Mouse (Mus musculus) cortical plate, adult 2 months (tissue): Measurements from ENCODE around the gene Gm47289. TPM values are rescaled to one million over a fixed set of nuclear protein-coding genes. Genes with fewer than 3 reads are reported as not detected.

ENCODE experiments used
- H3K27ac ChIP-seq: fragments of 200-500 bp; 2 replicates; pipeline ENCODE4 v1.5.1; 2012; ENCODE audit warnings: low read length, control low read depth, inconsistent platforms; ENCODE audit not compliant: insufficient read depth
- H3K4me1 ChIP-seq: fragments of 200-500 bp; 2 replicates; pipeline ENCODE4 v1.6.1; 2011; ENCODE audit warnings: low read length; ENCODE audit not compliant: control insufficient read depth, insufficient read depth
- H3K4me3 ChIP-seq: fragments of 200-500 bp; 2 replicates; pipeline ENCODE4 v1.5.1; 2011; ENCODE audit warnings: mild to moderate bottlenecking, low read length, control low read depth; ENCODE audit not compliant: insufficient read depth
- CTCF ChIP-seq: fragments of 200-500 bp; IDR thresholded peaks from 2 replicates; pipeline ENCODE4 v1.5.1; 2011; ENCODE audit warnings: mild to moderate bottlenecking, control low read depth, low read length; ENCODE audit not compliant: insufficient read depth; ENCODE audit errors: extremely low read depth
- POLR2A ChIP-seq: fragments of 200-500 bp; IDR thresholded peaks from 2 replicates; pipeline ENCODE4 v1.6.1; 2011; ENCODE audit warnings: mild to moderate bottlenecking, low read length, control low read depth; ENCODE audit not compliant: insufficient read depth; ENCODE audit errors: extremely low read depth
- polyA plus RNA-seq: library from polyadenylated mRNA; depleted of rRNA; stranded (reverse); fragments of >200 nt; gene quantifications from 2 replicates; pipeline ENCODE4 v1.2.3, GENCODE M21; 2012

Gm47289 gene
- polyA plus RNA-seq, 1 experiment, result not detected

GRCm38 (mm10) chr9:119138836-119139235 is 20.1 kb upstream of the Gm47289 start:
- no peak overlapping the region for H3K27ac ChIP-seq
- TF ChIP-seq CTCF, result no peak
- TF ChIP-seq POLR2A, result no peak
- H3K4me3 ChIP-seq, result no peak overlapping the region
- H3K4me1 ChIP-seq, result no peaks in the 10 kb centered on the region

GRCm38 (mm10) chr9:119142066-119142465 is 16.9 kb upstream of the Gm47289 start:
- TF ChIP-seq POLR2A (no peak), CTCF (no peak)
- Histone ChIP-seq H3K27ac (no peak overlapping the region), H3K4me1 (no peaks in the 10 kb centered on the region), H3K4me3 (no peak overlapping the region)

GRCm38 (mm10) chr9:119143372-119143771 is 15.6 kb upstream of the Gm47289 start:
- H3K4me1 ChIP-seq, result no peaks in the 10 kb centered on the region

GRCm38 (mm10) chr9:119144696-119145095 is 14.3 kb upstream of the Gm47289 start:
- no peak overlapping the region for H3K27ac ChIP-seq

More at GRCm38 (mm10) chr9:119143372-119143771, 15.6 kb upstream of the Gm47289 start:
- no peak overlapping the region for H3K4me3 ChIP-seq
- TF ChIP-seq CTCF (no peak), POLR2A (no peak)
- H3K27ac ChIP-seq, result no peak overlapping the region

GRCm38 (mm10) chr9:119145137-119145536 is 13.8 kb upstream of the Gm47289 start:
- no peak for TF ChIP-seq POLR2A
- no peak for TF ChIP-seq CTCF
- Histone ChIP-seq H3K4me3 (no peak overlapping the region), H3K4me1 (no peaks in the 10 kb centered on the region), H3K27ac (no peak overlapping the region)

More at GRCm38 (mm10) chr9:119144696-119145095, 14.3 kb upstream of the Gm47289 start:
- TF ChIP-seq POLR2A (no peak), CTCF (no peak)
- Histone ChIP-seq H3K4me1 (no peaks in the 10 kb centered on the region), H3K4me3 (no peak overlapping the region)

GRCm38 (mm10) chr9:119145638-119146037 is 13.3 kb upstream of the Gm47289 start:
- Histone ChIP-seq H3K4me1 (no peaks in the 10 kb centered on the region), H3K27ac (no peak overlapping the region), H3K4me3 (no peak overlapping the region)
- TF ChIP-seq POLR2A (no peak), CTCF (no peak)

- H3K4me1 ChIP-seq, result no peaks in the 10 kb centered on the region
- H3K27ac ChIP-seq, result no peak overlapping the region
- H3K4me3 ChIP-seq, result no peak overlapping the region
- TF ChIP-seq POLR2A (no peak), CTCF (no peak)
Measured at GRCm38 (mm10) chr9:119146098-119146770, 12.7 kb upstream of the Gm47289 start.

GRCm38 (mm10) chr9:119149601-119150000 is 9.4 kb upstream of the Gm47289 start:
- no peak for TF ChIP-seq POLR2A
- TF ChIP-seq CTCF, result no peak
- Histone ChIP-seq H3K27ac (no peak overlapping the region), H3K4me3 (no peak overlapping the region), H3K4me1 (no peaks in the 10 kb centered on the region)

GRCm38 (mm10) chr9:119151751-119152150 is 7.2 kb upstream of the Gm47289 start:
- Histone ChIP-seq H3K4me3 (no peak overlapping the region), H3K27ac (no peak overlapping the region), H3K4me1 (no peaks in the 10 kb centered on the region)
- TF ChIP-seq POLR2A (no peak), CTCF (no peak)

- no peak for TF ChIP-seq POLR2A
- no peak for TF ChIP-seq CTCF
- no peak overlapping the region for H3K27ac ChIP-seq
- H3K4me1 ChIP-seq, result no peaks in the 10 kb centered on the region
- H3K4me3 ChIP-seq, result no peak overlapping the region
Measured at GRCm38 (mm10) chr9:119155416-119155815, 3.5 kb upstream of the Gm47289 start.
